Mouse (Mus musculus): ENCODE data around the gene Snn. TPM values are rescaled to one million over a fixed set of nuclear protein-coding genes. Genes with fewer than 3 reads are reported as not detected.

Gene Snn
- polyA plus RNA-seq, 1 experiment from 2014 or later = 147 TPM

DNA sequence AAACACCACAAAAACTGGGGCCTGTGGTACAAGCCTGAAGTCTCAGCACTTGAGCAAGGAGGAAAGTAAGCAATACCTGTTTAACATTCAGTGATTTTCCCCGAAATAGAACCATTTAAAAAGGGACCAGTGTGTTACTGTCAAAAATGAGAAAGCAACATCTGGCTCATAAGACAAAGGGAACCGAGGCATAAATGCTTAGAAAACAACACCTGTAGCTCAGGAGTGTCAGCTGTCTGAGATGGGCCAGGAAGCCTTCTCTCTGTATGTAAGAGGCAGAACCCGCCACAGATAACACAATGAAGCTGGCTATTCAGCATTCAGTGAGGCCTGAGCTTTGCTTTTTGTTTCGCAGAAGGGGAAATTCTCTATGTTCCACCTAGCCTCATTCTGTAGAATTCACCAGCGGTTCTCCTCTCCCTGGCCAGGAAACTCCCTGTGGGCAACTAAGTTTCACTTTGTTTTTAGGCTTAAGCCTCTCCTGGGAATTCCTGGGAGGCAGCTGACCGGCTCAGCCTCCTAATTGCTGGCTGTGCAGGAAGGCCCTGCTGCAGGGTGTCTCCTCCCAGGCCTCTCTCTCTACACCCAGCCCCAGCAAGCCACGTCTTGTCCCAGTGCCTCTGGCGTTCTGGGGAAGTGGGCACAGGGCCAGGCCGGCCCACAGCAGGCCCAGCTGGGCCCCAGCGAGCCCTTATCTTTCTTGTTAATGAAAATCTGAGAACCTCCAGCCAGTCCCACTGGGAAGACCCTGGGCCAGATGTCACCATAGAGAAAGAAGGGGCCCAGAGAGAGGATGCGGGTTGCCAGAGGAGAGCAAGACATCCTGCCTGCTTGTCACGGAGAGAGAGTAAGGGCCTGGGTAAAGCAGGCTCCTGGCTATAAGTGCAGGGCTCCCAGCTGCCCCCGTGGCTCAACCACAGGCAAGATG lies 2.3 kb downstream of the Snn start:
- no peak overlapping the region for H3K9ac ChIP-seq
- H3K36me3 ChIP-seq (replicated peaks; ENCODE audit: control insufficient read depth, insufficient read depth) = no peaks in the 10 kb centered on the region
- peak; percentile 61 for DNase-seq (ENCODE audit: low spot score)

DNA sequence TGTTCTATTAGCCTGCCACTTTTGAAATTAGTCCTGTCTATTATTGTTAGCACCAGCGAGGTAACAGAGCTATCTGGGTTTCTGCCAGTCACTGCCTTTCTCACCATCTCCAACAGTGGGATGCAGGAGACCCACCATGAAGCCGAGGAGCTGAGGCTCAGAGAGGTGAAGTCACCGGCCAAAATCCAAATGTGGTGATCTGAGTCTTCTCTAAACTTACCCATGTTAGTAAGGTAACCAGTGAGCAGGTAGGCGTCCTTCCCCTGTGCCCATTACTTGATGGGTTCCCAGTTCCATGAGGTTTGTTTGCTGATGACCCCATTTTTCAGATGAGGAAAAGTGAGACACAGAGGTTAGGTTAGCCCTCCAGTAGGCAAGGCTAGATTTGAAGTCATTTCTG lies 3.6 kb downstream of the Snn start:
- Histone ChIP-seq H3K4me3 (replicated peaks; ENCODE audit: low read length) (no peak overlapping the region), H3K4me2 (replicated peaks) (no peak overlapping the region), H3K27me3 (ENCODE audit: control insufficient read depth, insufficient read depth, low read length) (no peaks in the 10 kb centered on the region), H3K4me1 (replicated peaks; ENCODE audit: control insufficient read depth, insufficient read depth, low read length) (peaks cover 38% of the 10 kb centered on the region), H3K36me3 (replicated peaks; ENCODE audit: control insufficient read depth, insufficient read depth) (no peaks in the 10 kb centered on the region), H3K27ac (no peak overlapping the region), H3K9me3 (ENCODE audit: control insufficient read depth, low read length) (no peaks in the 10 kb centered on the region), H3K9ac (no peak overlapping the region)
- ATAC-seq (ENCODE audit: low FRiP score) = no peak
- 88% methylated on average over 4 of the region's 4 CpGs for WGBS
- no peak for DNase-seq (ENCODE audit: low spot score)

More for the DNA sequence above, 2.3 kb downstream of the Snn start:
- peak overlapping the region; percentile 47 for H3K27ac ChIP-seq
- H3K27me3 ChIP-seq (ENCODE audit: control insufficient read depth, insufficient read depth, low read length) = no peaks in the 10 kb centered on the region
- 14% methylated on average over 13 of the region's 13 CpGs for WGBS
- H3K4me2 ChIP-seq (replicated peaks) = no peak overlapping the region
- no peak overlapping the region for H3K4me3 ChIP-seq (replicated peaks; ENCODE audit: low read length)
- H3K9me3 ChIP-seq (ENCODE audit: control insufficient read depth, low read length) = no peaks in the 10 kb centered on the region
- no peak for ATAC-seq (ENCODE audit: low FRiP score)
- H3K4me1 ChIP-seq (replicated peaks; ENCODE audit: control insufficient read depth, insufficient read depth, low read length) = peaks cover 26% of the 10 kb centered on the region

DNA sequence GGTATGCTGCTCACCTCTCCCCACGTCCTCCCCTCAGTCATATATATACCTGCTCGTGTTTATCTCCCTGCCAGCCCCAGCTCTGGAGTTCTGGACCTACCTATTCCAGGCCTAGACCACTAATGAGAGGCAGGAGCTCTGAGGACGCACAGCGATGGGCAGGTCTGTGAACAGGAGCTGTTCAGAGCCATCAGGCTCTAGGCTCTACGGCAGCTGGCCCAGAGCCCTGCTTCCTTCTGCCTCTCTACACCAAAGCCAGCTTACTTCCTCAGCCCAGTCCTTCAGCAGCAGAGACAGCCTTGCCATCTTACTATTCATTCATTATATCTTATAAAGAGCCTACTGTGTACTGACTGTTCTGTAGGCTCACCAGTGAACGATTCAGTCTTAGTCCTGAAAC lies 4.0 kb downstream of the Snn start:
- ATAC-seq (ENCODE audit: low FRiP score) = no peak
- Histone ChIP-seq H3K27me3 (ENCODE audit: control insufficient read depth, insufficient read depth, low read length) (no peaks in the 10 kb centered on the region), H3K4me2 (replicated peaks) (peak overlapping the region; percentile 89; the same call in 1 of the 2 replicates), H3K27ac (no peak overlapping the region), H3K9ac (no peak overlapping the region), H3K4me3 (replicated peaks; ENCODE audit: low read length) (no peak overlapping the region), H3K4me1 (replicated peaks; ENCODE audit: control insufficient read depth, insufficient read depth, low read length) (peaks cover 42% of the 10 kb centered on the region), H3K36me3 (replicated peaks; ENCODE audit: control insufficient read depth, insufficient read depth) (no peaks in the 10 kb centered on the region), H3K9me3 (ENCODE audit: control insufficient read depth, low read length) (no peaks in the 10 kb centered on the region)
- no peak for DNase-seq (ENCODE audit: low spot score)
- 90% methylated on average over 6 of the region's 6 CpGs for WGBS

DNA sequence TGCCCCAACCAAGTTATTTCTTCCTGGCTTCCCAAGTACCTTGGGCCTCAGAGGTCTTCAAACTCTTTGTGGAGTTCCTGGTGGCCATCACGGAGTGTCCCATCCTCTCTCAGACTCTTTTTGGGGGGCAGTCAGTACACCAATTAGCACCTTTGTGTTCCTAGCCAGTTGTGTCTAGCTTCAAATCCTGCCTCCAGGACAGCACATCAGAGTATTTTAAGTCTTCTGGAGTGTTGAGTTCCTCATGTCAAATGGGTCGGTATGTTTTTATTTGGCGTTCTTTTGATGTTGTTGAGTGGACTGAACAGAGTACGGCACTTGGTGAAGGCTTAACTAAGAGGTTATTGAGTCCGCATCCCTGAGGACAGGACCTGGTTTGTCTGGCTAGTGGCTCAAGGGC lies 4.7 kb downstream of the Snn start:
- Histone ChIP-seq H3K27me3 (ENCODE audit: control insufficient read depth, insufficient read depth, low read length) (no peaks in the 10 kb centered on the region), H3K27ac (peak overlapping the region; percentile 99), H3K9ac (peak overlapping the region; percentile 99), H3K36me3 (replicated peaks; ENCODE audit: control insufficient read depth, insufficient read depth) (no peaks in the 10 kb centered on the region), H3K4me2 (replicated peaks) (peak overlapping the region; percentile 89), H3K4me3 (replicated peaks; ENCODE audit: low read length) (peak overlapping the region; percentile 93), H3K9me3 (ENCODE audit: control insufficient read depth, low read length) (no peaks in the 10 kb centered on the region), H3K4me1 (replicated peaks; ENCODE audit: control insufficient read depth, insufficient read depth, low read length) (peaks cover 49% of the 10 kb centered on the region)
- 63% methylated on average over 5 of the region's 5 CpGs for WGBS
- ATAC-seq (ENCODE audit: low FRiP score) (peak; percentile 2; the same call in 1 of the 2 replicates), DNase-seq (ENCODE audit: low spot score) (no peak)

DNA sequence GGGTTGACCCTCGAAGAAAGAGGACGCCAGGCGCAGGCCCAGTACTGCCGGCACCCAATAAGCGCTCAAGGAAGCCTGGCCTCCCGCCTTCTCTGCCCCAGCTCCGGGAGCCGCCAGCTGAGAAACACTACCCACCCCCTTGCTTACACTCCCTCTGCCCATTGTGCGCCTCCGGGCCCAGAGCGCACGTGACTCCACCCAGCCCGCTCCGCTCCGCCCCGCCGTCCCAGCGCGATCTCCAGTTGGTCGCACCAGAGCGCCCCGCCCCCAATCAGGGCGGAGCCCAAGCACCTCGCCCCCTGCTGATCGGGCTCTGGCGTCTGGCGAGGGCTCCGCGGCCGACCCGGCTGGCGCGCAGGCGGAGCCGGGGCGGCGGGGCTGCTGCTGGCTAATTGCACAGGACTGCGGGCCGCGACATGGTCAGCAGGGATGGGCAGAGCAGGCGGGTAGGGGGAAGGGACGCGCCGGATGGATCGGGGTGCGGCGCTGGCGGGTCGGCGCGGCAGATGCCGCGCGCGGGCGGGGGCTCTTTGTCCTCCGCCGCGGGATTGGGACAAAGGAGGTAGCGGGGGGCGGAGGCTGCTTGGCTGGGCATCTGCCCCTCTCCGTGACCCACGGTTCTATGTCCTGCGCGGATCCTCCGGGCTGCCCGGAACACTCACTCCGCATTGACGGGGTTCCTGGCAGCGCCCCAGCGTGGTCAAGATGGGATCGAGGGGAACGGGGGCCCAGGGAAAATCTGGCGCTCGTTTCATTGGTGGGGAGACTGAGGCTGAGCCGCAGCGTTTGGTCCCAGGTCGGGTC lies 5.5 kb downstream of the Snn start, which contains the start of gene Litaf:
Litaf (minus strand) TSS at position 129 of the 804 bp plus-strand sequence.
- Histone ChIP-seq H3K36me3 (replicated peaks; ENCODE audit: control insufficient read depth, insufficient read depth) (0 out of 2 replicates have a peak, but pooled peaks cover 4% of the 10 kb centered on the region), H3K9ac (peak within 1 kb of the TSS; percentile 99), H3K27me3 (ENCODE audit: control insufficient read depth, insufficient read depth, low read length) (no peaks in the 10 kb centered on the region), H3K9me3 (ENCODE audit: control insufficient read depth, low read length) (no peaks in the 10 kb centered on the region), H3K4me1 (replicated peaks; ENCODE audit: control insufficient read depth, insufficient read depth, low read length) (peaks cover 49% of the 10 kb centered on the region), H3K4me3 (replicated peaks; ENCODE audit: low read length) (peak within 1 kb of the TSS; percentile 93), H3K27ac (peak within 1 kb of the TSS; percentile 99), H3K4me2 (replicated peaks) (peak within 1 kb of the TSS; percentile 89)
- ATAC-seq (ENCODE audit: low FRiP score) (peak; percentile 98), DNase-seq (ENCODE audit: low spot score) (peak; percentile 99)
- WGBS = 1% methylated on average over 72 of the region's 78 CpGs

DNA sequence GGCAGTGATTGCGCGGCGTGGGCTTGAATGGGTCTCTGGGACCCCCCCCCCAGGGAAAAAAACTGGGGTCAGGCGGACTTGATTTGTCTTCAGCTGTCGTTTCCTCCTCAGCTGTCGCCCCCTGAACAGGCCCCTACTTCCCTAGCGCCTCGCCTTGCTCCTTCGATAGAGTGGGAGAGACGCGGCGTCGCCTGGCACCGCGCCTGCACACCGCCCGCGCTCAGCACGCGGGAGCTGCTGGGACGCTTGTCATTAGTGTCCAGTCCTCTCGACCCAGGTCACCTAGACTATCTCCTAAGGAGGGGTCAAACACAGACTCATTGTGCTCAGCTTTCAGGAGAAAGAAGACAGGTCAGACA lies 6.1 kb downstream of the Snn start:
- Histone ChIP-seq H3K4me3 (replicated peaks; ENCODE audit: low read length) (peak overlapping the region; percentile 93), H3K36me3 (replicated peaks; ENCODE audit: control insufficient read depth, insufficient read depth) (peaks cover 10% of the 10 kb centered on the region), H3K9me3 (ENCODE audit: control insufficient read depth, low read length) (no peaks in the 10 kb centered on the region), H3K27me3 (ENCODE audit: control insufficient read depth, insufficient read depth, low read length) (no peaks in the 10 kb centered on the region), H3K4me2 (replicated peaks) (peak overlapping the region; percentile 89), H3K9ac (peak overlapping the region; percentile 99), H3K27ac (peak overlapping the region; percentile 99), H3K4me1 (replicated peaks; ENCODE audit: control insufficient read depth, insufficient read depth, low read length) (peaks cover 49% of the 10 kb centered on the region)
- ATAC-seq (ENCODE audit: low FRiP score) (peak; percentile 25; the same call in 1 of the 2 replicates), DNase-seq (ENCODE audit: low spot score) (peak; percentile 75)
- WGBS = 0% methylated on average over 21 of the region's 22 CpGs

DNA sequence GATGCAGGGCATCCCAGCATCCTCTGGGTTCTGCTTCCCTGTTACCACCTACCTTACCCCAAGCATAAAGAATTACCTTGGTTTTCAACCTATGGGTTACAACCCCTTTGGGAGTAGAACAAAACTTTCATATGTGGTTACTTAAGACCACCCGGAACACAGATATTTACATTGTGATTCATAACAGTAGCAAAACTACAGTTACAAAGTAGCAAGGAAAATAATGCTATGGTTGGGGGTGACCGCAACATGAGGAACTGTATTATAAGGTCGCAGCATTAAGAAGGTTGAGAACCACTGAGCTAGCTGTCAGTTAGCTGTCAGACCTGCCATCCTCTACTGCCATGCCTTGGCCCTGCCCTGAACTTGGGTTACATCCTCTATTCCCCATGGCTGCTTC lies 7.9 kb downstream of the Snn start:
- peak overlapping the region; percentile 93; the same call in 1 of the 2 replicates for H3K4me3 ChIP-seq (replicated peaks; ENCODE audit: low read length)

DNA sequence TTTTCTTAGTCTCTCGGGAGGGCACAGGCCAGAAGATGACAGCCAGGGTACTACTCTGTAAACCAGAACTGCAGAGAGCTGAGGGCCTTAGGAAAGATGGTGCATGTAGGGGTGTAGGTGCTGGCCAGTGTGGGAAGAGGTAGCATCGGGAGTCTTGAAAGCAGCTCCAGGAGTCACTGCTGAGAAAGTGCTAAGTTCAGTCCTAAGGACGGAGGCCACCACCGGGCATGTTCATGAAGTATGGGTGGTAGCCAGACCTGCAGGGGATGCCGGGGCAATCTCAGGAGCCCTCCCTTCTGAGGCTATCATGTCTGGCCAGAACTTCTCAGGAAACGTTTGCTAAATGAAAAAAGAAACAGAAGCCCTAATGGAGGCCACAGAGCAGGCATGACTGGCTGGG lies 8.5 kb downstream of the Snn start:
- H3K27me3 ChIP-seq (ENCODE audit: control insufficient read depth, insufficient read depth, low read length) = no peaks in the 10 kb centered on the region
- 88% methylated on average over 6 of the region's 6 CpGs for WGBS
- no peak overlapping the region for H3K27ac ChIP-seq
- ATAC-seq (ENCODE audit: low FRiP score) (no peak), DNase-seq (ENCODE audit: low spot score) (no peak)
- no peak overlapping the region for H3K9ac ChIP-seq
- H3K36me3 ChIP-seq (replicated peaks; ENCODE audit: control insufficient read depth, insufficient read depth) = peaks cover 34% of the 10 kb centered on the region
- H3K4me2 ChIP-seq (replicated peaks) = peak overlapping the region; percentile 89
- no peaks in the 10 kb centered on the region for H3K9me3 ChIP-seq (ENCODE audit: control insufficient read depth, low read length)
- H3K4me3 ChIP-seq (replicated peaks; ENCODE audit: low read length) = no peak overlapping the region
- peaks cover 55% of the 10 kb centered on the region for H3K4me1 ChIP-seq (replicated peaks; ENCODE audit: control insufficient read depth, insufficient read depth, low read length)

More for the DNA sequence above, 7.9 kb downstream of the Snn start:
- ATAC-seq (ENCODE audit: low FRiP score) (no peak), DNase-seq (ENCODE audit: low spot score) (no peak)
- H3K9me3 ChIP-seq (ENCODE audit: control insufficient read depth, low read length) = no peaks in the 10 kb centered on the region
- peaks cover 28% of the 10 kb centered on the region for H3K36me3 ChIP-seq (replicated peaks; ENCODE audit: control insufficient read depth, insufficient read depth)
- H3K4me1 ChIP-seq (replicated peaks; ENCODE audit: control insufficient read depth, insufficient read depth, low read length) = peaks cover 55% of the 10 kb centered on the region
- H3K4me2 ChIP-seq (replicated peaks) = peak overlapping the region; percentile 89
- 97% methylated on average over 3 of the region's 3 CpGs for WGBS
- no peaks in the 10 kb centered on the region for H3K27me3 ChIP-seq (ENCODE audit: control insufficient read depth, insufficient read depth, low read length)
- H3K27ac ChIP-seq = no peak overlapping the region
- no peak overlapping the region for H3K9ac ChIP-seq

All from hindbrain, embryonic 14.5 days (tissue).